Mouse (Mus musculus) bone marrow macrophage, adult 2 months (primary cell): ENCODE data around the gene A730061H03Rik.

ENCODE experiments used
- CTCF ChIP-seq: IDR thresholded peaks from 2 replicates; pipeline ENCODE4 v1.5.1; 2012; ENCODE audit warnings: low read depth, mild to moderate bottlenecking, low read length, moderate library complexity
- POLR2A ChIP-seq: IDR thresholded peaks from 2 replicates; pipeline ENCODE4 v1.6.1; 2012; ENCODE audit warnings: mild to moderate bottlenecking, low read depth, low read length, borderline replicate concordance

- TF ChIP-seq CTCF (no peak), POLR2A (no peak)
Measured at GRCm38 (mm10) chr14:55596036-55596690, 36.0 kb upstream of the A730061H03Rik start.
